14 mouse cellular contexts compared by ENCODE assay signal in genomic region chr1:106566120-106567086, GRCm38 (mm10).
DNase-seq lines count a peak whose midpoint lies in the region; ATAC-seq and TF ChIP-seq lines count a peak whose summit lies in the region.
"Had no signal": no experiment of that assay in that cellular context is flagged by ENCODE, and none has a peak within 500 bp of the region (broad histone marks: within the 10 kb centered on the region; RNA-seq: fewer than 3 reads in every experiment).

No protein-coding gene starts in this region.

- H3K9me3 ChIP-seq in hindbrain, embryonic 15.5 days, result no peaks in the 10 kb centered on the region
- H3K9me3 ChIP-seq in hindbrain, embryonic 10.5 days, result no peaks in the 10 kb centered on the region
- H3K9me3 ChIP-seq in embryonic facial prominence, embryonic 13.5 days, result no peaks in the 10 kb centered on the region
- no peaks in the 10 kb centered on the region for H3K9me3 ChIP-seq in kidney, postnatal 0 days (replicated peaks; ENCODE audit: low read length)
- H3K9me3 ChIP-seq: embryonic facial prominence, embryonic 12.5 days had no signal

- no peak overlapping the region for H3K4me2 ChIP-seq in hindbrain, embryonic 15.5 days
- no peak overlapping the region for H3K4me2 ChIP-seq in embryonic facial prominence, embryonic 13.5 days
- no peak overlapping the region for H3K4me2 ChIP-seq in kidney, postnatal 0 days (ENCODE audit: low read length)
- H3K4me2 ChIP-seq: embryonic facial prominence, embryonic 12.5 days had no signal

- H3K36me3 ChIP-seq in hindbrain, embryonic 15.5 days, result no peaks in the 10 kb centered on the region
- H3K36me3 ChIP-seq in hindbrain, embryonic 10.5 days, result no peaks in the 10 kb centered on the region
- no peaks in the 10 kb centered on the region for H3K36me3 ChIP-seq in embryonic facial prominence, embryonic 13.5 days
- no peaks in the 10 kb centered on the region for H3K36me3 ChIP-seq in kidney, postnatal 0 days (ENCODE audit: insufficient read depth, low read length)
- H3K36me3 ChIP-seq: embryonic facial prominence, embryonic 12.5 days had no signal

- no peak overlapping the region for H3K27ac ChIP-seq in hindbrain, embryonic 15.5 days (replicated peaks)
- no peak overlapping the region for H3K27ac ChIP-seq in hindbrain, embryonic 10.5 days
- H3K27ac ChIP-seq in embryonic facial prominence, embryonic 13.5 days, result peak overlapping the region; percentile 18; the same call in 1 of the 2 replicates
- H3K27ac ChIP-seq in kidney, postnatal 0 days, result peak overlapping the region; percentile 60
- H3K27ac ChIP-seq: embryonic facial prominence, embryonic 12.5 days; liver, embryonic 14.5 days had no signal

- intact Hi-C loops in gastrocnemius, postnatal 14 days (cut with DNase I; ENCODE audit: low total_unique reads), result no loop called here

- no peaks in the 10 kb centered on the region for H3K27me3 ChIP-seq in hindbrain, embryonic 15.5 days
- no peaks in the 10 kb centered on the region for H3K27me3 ChIP-seq in hindbrain, embryonic 10.5 days (ENCODE audit: insufficient read depth, poor library complexity, severe bottlenecking)
- no peaks in the 10 kb centered on the region for H3K27me3 ChIP-seq in embryonic facial prominence, embryonic 13.5 days
- no peaks in the 10 kb centered on the region for H3K27me3 ChIP-seq in kidney, postnatal 0 days (ENCODE audit: insufficient read depth, low read length)
- H3K27me3 ChIP-seq: embryonic facial prominence, embryonic 12.5 days had no signal

- 0 out of 2 replicates have a peak, but pooled peaks cover under 1% of the 10 kb centered on the region for H3K4me1 ChIP-seq in hindbrain, embryonic 15.5 days (replicated peaks)
- H3K4me1 ChIP-seq in hindbrain, embryonic 10.5 days (replicated peaks), result peaks cover 6% of the 10 kb centered on the region
- H3K4me1 ChIP-seq in embryonic facial prominence, embryonic 13.5 days, result peaks cover 21% of the 10 kb centered on the region
- H3K4me1 ChIP-seq in kidney, postnatal 0 days (replicated peaks; ENCODE audit: insufficient read depth, low read length), result 0 out of 2 replicates have a peak, but pooled peaks cover 4% of the 10 kb centered on the region

- H3K4me3 ChIP-seq in hindbrain, embryonic 15.5 days, result no peak overlapping the region
- H3K4me3 ChIP-seq in hindbrain, embryonic 10.5 days, result no peak overlapping the region
- H3K4me3 ChIP-seq in embryonic facial prominence, embryonic 13.5 days, result no peak overlapping the region
- H3K4me3 ChIP-seq in kidney, postnatal 0 days (replicated peaks; ENCODE audit: low read depth, low read length), result no peak overlapping the region
- H3K4me3 ChIP-seq: embryonic facial prominence, embryonic 12.5 days had no signal

- no peak for DNase-seq in hindbrain, embryonic 10.5 days (ENCODE audit: low spot score)
- DNase-seq in CD4-positive helper T cell, adult 2 months (ENCODE audit: low read depth, low spot score), result peak; percentile 28
- DNase-seq in kidney, postnatal 0 days (ENCODE audit: low spot score), result peak; percentile 57
- no peak for DNase-seq in right cerebral cortex, postnatal 14 days
- DNase-seq in testis, postnatal 14 days (ENCODE audit: low spot score), result no peak
- DNase-seq in gastrocnemius, postnatal 14 days, result no peak
- DNase-seq: adrenal gland, postnatal 10 days; cerebellum, postnatal 14 days; heart, postnatal 10 days; lung, postnatal 4 days had no signal

- TF ChIP-seq CTCF in kidney, postnatal 0 days (IDR thresholded peaks at IDR 0.05; ENCODE audit: low read depth), result no peak

- no peak overlapping the region for H3K9ac ChIP-seq in hindbrain, embryonic 15.5 days
- no peak overlapping the region for H3K9ac ChIP-seq in embryonic facial prominence, embryonic 13.5 days
- H3K9ac ChIP-seq in kidney, postnatal 0 days (ENCODE audit: low read depth, low read length), result no peak overlapping the region
- H3K9ac ChIP-seq: embryonic facial prominence, embryonic 12.5 days; liver, embryonic 14.5 days had no signal

- ATAC-seq in hindbrain, embryonic 15.5 days (ENCODE audit: low FRiP score, low read depth), result peak; percentile 33; the same call in 1 of the 2 replicates
- no peak for ATAC-seq in embryonic facial prominence, embryonic 13.5 days (ENCODE audit: insufficient number of reproducible peaks, insufficient read depth, low FRiP score, low TSS enrichment, low read depth)
- ATAC-seq in kidney, postnatal 0 days (replicated peaks; ENCODE audit: low FRiP score, low read depth), result peak; percentile 90

- WGBS in hindbrain, embryonic 15.5 days, result 87% methylated on average over 6 of the region's 6 CpGs
- WGBS in hindbrain, embryonic 10.5 days, result 80% methylated on average over 6 of the region's 6 CpGs
- WGBS in embryonic facial prominence, embryonic 13.5 days, result 73% methylated on average over 6 of the region's 6 CpGs
- 44% methylated on average over 6 of the region's 6 CpGs for WGBS in kidney, postnatal 0 days

Comparison
In these comparisons a context has a peak if more than half of its experiments do, and no peak if none do; other contexts are left out.
1. H3K27ac ChIP-seq: peak in embryonic facial prominence, embryonic 13.5 days (single experiment) and kidney, postnatal 0 days (single experiment); none in hindbrain, embryonic 15.5 days (single experiment) and hindbrain, embryonic 10.5 days (single experiment).
2. DNase-seq: peak in CD4-positive helper T cell, adult 2 months (single experiment) and kidney, postnatal 0 days (single experiment); none in hindbrain, embryonic 10.5 days (single experiment), right cerebral cortex, postnatal 14 days (single experiment), testis, postnatal 14 days (single experiment) and gastrocnemius, postnatal 14 days (single experiment).